9 mouse cellular contexts compared by ENCODE assay signal in the genomic region with DNA sequence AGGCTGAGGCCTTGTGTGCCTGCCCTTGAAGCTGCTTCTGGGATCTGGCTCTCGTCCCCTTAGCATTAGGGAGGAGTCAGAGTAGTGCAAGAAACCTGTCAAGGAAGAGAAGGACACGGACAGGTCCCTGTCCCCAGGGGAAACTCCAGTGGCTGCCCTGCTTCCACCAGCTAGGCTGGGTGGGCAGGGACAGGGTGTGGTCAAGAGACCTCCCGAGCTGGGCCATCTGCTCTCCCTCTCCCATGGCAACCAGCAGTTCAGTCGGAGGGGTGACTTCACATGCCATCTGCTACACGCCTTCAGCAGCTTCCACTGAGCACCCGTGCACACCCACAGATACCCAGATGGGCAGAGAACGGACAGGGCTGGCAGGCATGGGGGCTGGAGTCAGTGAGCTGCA. TPM values are rescaled to one million over a fixed set of nuclear protein-coding genes. Genes with fewer than 3 reads are reported as not detected.
DNase-seq lines count a peak whose midpoint lies in the region; ATAC-seq and TF ChIP-seq lines count a peak whose summit lies in the region.
"Had no signal": no experiment of that assay in that cellular context is flagged by ENCODE, and none has a peak within 500 bp of the region (broad histone marks: within the 10 kb centered on the region; RNA-seq: fewer than 3 reads in every experiment).

No protein-coding gene starts in this region.

- H3K36me3 ChIP-seq in forebrain, embryonic 10.5 days (replicated peaks), result peaks cover 16% of the 10 kb centered on the region; the same call in 1 of the 2 replicates
- no peaks in the 10 kb centered on the region for H3K36me3 ChIP-seq in forebrain, postnatal 0 days (ENCODE audit: insufficient read depth)
- no peaks in the 10 kb centered on the region for H3K36me3 ChIP-seq in stomach, postnatal 0 days (ENCODE audit: control insufficient read depth, insufficient read depth, low read length)

- no peak for DNase-seq in forebrain, embryonic 10.5 days (ENCODE audit: extremely low spot score, low spot score)
- DNase-seq in forebrain, postnatal 0 days, result no peak
- peak; percentile 69 to 70 for DNase-seq in right cerebral cortex, adult 2 months (ENCODE audit: low spot score in 2 of 2)
- no peak for DNase-seq in right cerebral cortex, postnatal 4 days
- peak; percentile 8 for DNase-seq in heart, postnatal 4 days
- peak; percentile 78 for DNase-seq in left cerebral cortex, postnatal 4 days
- peak; percentile 13 for DNase-seq in stomach, postnatal 0 days (ENCODE audit: low spot score)

- 72% methylated on average over 7 of the region's 7 CpGs for WGBS in forebrain, embryonic 10.5 days
- 24% methylated on average over 7 of the region's 7 CpGs for WGBS in forebrain, postnatal 0 days
- WGBS in stomach, postnatal 0 days, result 42% methylated on average over 7 of the region's 7 CpGs

- no peaks in the 10 kb centered on the region for H3K9me3 ChIP-seq in forebrain, embryonic 10.5 days
- H3K9me3 ChIP-seq in forebrain, postnatal 0 days (ENCODE audit: low read length), result no peaks in the 10 kb centered on the region
- H3K9me3 ChIP-seq in stomach, postnatal 0 days (ENCODE audit: control insufficient read depth, low read length), result no peaks in the 10 kb centered on the region

- TF ChIP-seq EP300 in stomach, postnatal 0 days (optimal IDR thresholded peaks at IDR 0.05), result no peak

- no peak overlapping the region for H3K4me3 ChIP-seq in forebrain, embryonic 10.5 days
- no peak overlapping the region for H3K4me3 ChIP-seq in forebrain, postnatal 0 days (ENCODE audit: low read depth, low read length)
- no peak overlapping the region for H3K4me3 ChIP-seq in stomach, postnatal 0 days (ENCODE audit: low read depth, low read length)

- peak overlapping the region; percentile 91 for H3K27ac ChIP-seq in forebrain, embryonic 10.5 days
- no peak overlapping the region for H3K27ac ChIP-seq in forebrain, postnatal 0 days (ENCODE audit: low read depth, low read length)
- H3K27ac ChIP-seq in stomach, postnatal 0 days (replicated peaks), result no peak overlapping the region

- ATAC-seq in forebrain, postnatal 0 days, result no peak
- no peak for ATAC-seq in stomach, postnatal 0 days (ENCODE audit: low FRiP score, low TSS enrichment)
- no peak for ATAC-seq in CD4-positive, CD25-positive, alpha-beta regulatory T cell, adult 4 months

- peaks cover 93% of the 10 kb centered on the region for H3K4me1 ChIP-seq in forebrain, embryonic 10.5 days
- peaks cover 18% of the 10 kb centered on the region for H3K4me1 ChIP-seq in forebrain, postnatal 0 days (ENCODE audit: insufficient read depth)
- peaks cover 18% of the 10 kb centered on the region for H3K4me1 ChIP-seq in stomach, postnatal 0 days (replicated peaks; ENCODE audit: control insufficient read depth, insufficient read depth)

- H3K4me2 ChIP-seq in forebrain, postnatal 0 days (ENCODE audit: low read depth), result no peak overlapping the region
- H3K4me2 ChIP-seq in stomach, postnatal 0 days (replicated peaks; ENCODE audit: low read depth), result no peak overlapping the region

- intact Hi-C loops in left cerebral cortex, postnatal 4 days (cut with DNase I), result no loop called here

- no peaks in the 10 kb centered on the region for H3K27me3 ChIP-seq in forebrain, embryonic 10.5 days (ENCODE audit: poor library complexity, severe bottlenecking)
- H3K27me3 ChIP-seq in forebrain, postnatal 0 days (ENCODE audit: insufficient read depth, low read length), result no peaks in the 10 kb centered on the region
- H3K27me3 ChIP-seq in stomach, postnatal 0 days (ENCODE audit: control insufficient read depth, insufficient read depth, low read length), result no peaks in the 10 kb centered on the region

- H3K9ac ChIP-seq in forebrain, postnatal 0 days, result no peak overlapping the region
- H3K9ac ChIP-seq in stomach, postnatal 0 days (ENCODE audit: low read length), result peak overlapping the region; percentile 18; the same call in 1 of the 2 replicates

- no peak for TF ChIP-seq CTCF in forebrain, postnatal 0 days (IDR thresholded peaks at IDR 0.05; ENCODE audit: low read depth)
- no peak for TF ChIP-seq CTCF in stomach, postnatal 0 days (IDR thresholded peaks at IDR 0.05; ENCODE audit: low read depth)

RNA-seq across cellular contexts. Expression of a gene that starts 7.3 kb away (rescaled TPM):
- polyA plus RNA-seq in forebrain, embryonic 10.5 days (2016; fragmentation: Nextera tagmentation; extraction: Ambion mirVana), result 46.6 and 49.9 TPM in 2 replicates
- total RNA-seq in forebrain, postnatal 0 days (2014; rRNA removed), result 53.4 and 60.3 TPM in 2 replicates
- polyA plus RNA-seq in forebrain, postnatal 0 days (2015; fragmentation: Nextera tagmentation; extraction: Ambion mirVana), result 43.4 and 47.0 TPM in 2 replicates
- total RNA-seq in heart, postnatal 4 days (2021), result 10 to 100 TPM; 62.7 to 65.0 TPM
- 10 to 100 TPM; 58.2 to 59.7 TPM for total RNA-seq in left cerebral cortex, postnatal 4 days (2021)
- 22.6 and 27.4 TPM in 2 replicates for polyA plus RNA-seq in stomach, postnatal 0 days (2015; fragmentation: Nextera tagmentation; extraction: Ambion mirVana)
- polyA plus RNA-seq in CD4-positive, CD25-positive, alpha-beta regulatory T cell, adult 4 months (2017; shearing (Covaris generic)), result under 1 TPM; 0.27 to 0.42 TPM

RNA-seq across cellular contexts. Expression of a gene that starts 45.5 kb away (rescaled TPM):
- polyA plus RNA-seq in forebrain, embryonic 10.5 days (2016; fragmentation: Nextera tagmentation; extraction: Ambion mirVana), result not detected in 2 replicates
- total RNA-seq in forebrain, postnatal 0 days (2014; rRNA removed), result not detected in 2 replicates
- not detected in 2 replicates for polyA plus RNA-seq in forebrain, postnatal 0 days (2015; fragmentation: Nextera tagmentation; extraction: Ambion mirVana)
- total RNA-seq in heart, postnatal 4 days (2021), result not detected
- total RNA-seq in left cerebral cortex, postnatal 4 days (2021), result not detected
- 20.2 and 24.1 TPM in 2 replicates for polyA plus RNA-seq in stomach, postnatal 0 days (2015; fragmentation: Nextera tagmentation; extraction: Ambion mirVana)
- polyA plus RNA-seq in CD4-positive, CD25-positive, alpha-beta regulatory T cell, adult 4 months (2017; shearing (Covaris generic)), result not detected
- total RNA-seq: layer of hippocampus, postnatal 25 days had no signal

Comparison
In these comparisons a context has a peak if more than half of its experiments do, and no peak if none do; other contexts are left out.
1. DNase-seq: peak in right cerebral cortex, adult 2 months (2 of 2), heart, postnatal 4 days (single experiment), left cerebral cortex, postnatal 4 days (single experiment) and stomach, postnatal 0 days (single experiment); none in forebrain, embryonic 10.5 days (single experiment), forebrain, postnatal 0 days (single experiment) and right cerebral cortex, postnatal 4 days (single experiment).
2. RNA of a gene that starts 7.3 kb away (polyA plus RNA-seq): 46.6 to 49.9 TPM in forebrain, embryonic 10.5 days, 43.4 to 47.0 TPM in forebrain, postnatal 0 days and 22.6 to 27.4 TPM in stomach, postnatal 0 days; 0.27 to 0.42 TPM in CD4-positive, CD25-positive, alpha-beta regulatory T cell, adult 4 months; every median in the first group is over 10 times any median in the second.
3. RNA of a gene that starts 45.5 kb away (polyA plus RNA-seq): 20.2 to 24.1 TPM in stomach, postnatal 0 days; not detected in forebrain, embryonic 10.5 days, not detected in forebrain, postnatal 0 days and not detected in CD4-positive, CD25-positive, alpha-beta regulatory T cell, adult 4 months; every median in the first group is over 10 times any median in the second.